Mouse (Mus musculus): ENCODE measurements around the gene Mtif3.

DNA sequence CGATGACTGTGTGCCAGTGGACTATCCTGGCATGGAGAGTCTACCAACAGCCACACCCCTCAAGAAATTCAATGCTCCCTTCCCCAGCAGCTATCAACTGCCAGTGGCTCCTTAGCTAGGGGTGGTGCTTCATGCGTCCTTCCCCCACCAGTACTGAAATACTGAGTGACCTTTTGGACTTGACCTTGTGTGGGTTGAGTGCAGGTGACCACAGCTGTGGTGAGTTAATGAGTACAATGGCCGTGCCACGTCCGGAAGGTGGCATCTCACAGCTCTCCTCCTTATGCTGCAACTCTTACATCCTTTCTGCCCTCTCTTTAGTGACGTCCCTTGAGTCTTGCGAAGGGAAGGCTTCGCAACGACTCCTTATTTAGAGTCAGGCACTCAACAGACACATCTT, 9.8 kb upstream of the Mtif3 start:
- TF ChIP-seq CTCF (IDR thresholded peaks at IDR 0.05; ENCODE audit: insufficient read depth, low read depth, low read length) (no peak), POLR2A (IDR thresholded peaks at IDR 0.05; ENCODE audit: insufficient read depth, low read depth, low read length) (no peak)
